Mouse (Mus musculus) hematopoietic stem cell, adult 5-6 weeks (primary cell): Measurements from ENCODE around the gene H2-M10.1. TPM values are rescaled to one million over a fixed set of nuclear protein-coding genes. Genes with fewer than 3 reads are reported as not detected.

Experiments used
- total RNA-seq: library from RNA; stranded (forward); fragments of 172-1452, 232-1000 nt; gene quantifications from 2 replicates; pipeline ENCODE4 v1.2.3, GENCODE M21; 2017

Gene H2-M10.1
- total RNA-seq, 1 experiment from 2014 or later, result not detected

Other genes starting within 250 kb of the H2-M10.1 start
- gene Gm19684, start 204.5 kb downstream of the H2-M10.1 start, total RNA-seq, result 0.56 TPM in 1 of 2 replicates, not detected in the other
- not detected in 2 replicates for gene Gm7030, start 196.7 kb downstream of the H2-M10.1 start, total RNA-seq
- not detected in 2 replicates for gene Gm8909, start 157.6 kb downstream of the H2-M10.1 start, total RNA-seq
- 0.75 and 1.1 TPM in 2 replicates for gene H2-T3, start 135.9 kb downstream of the H2-M10.1 start, total RNA-seq
- 32.9 and 39.8 TPM in 2 replicates for gene Rpp21, start 68.1 kb downstream of the H2-M10.1 start, total RNA-seq
- gene Trim39, start 53.9 kb downstream of the H2-M10.1 start, total RNA-seq, result 27.0 and 28.5 TPM in 2 replicates
- not detected in 2 replicates for gene H2-M10.2, start 39.7 kb downstream of the H2-M10.1 start, total RNA-seq
- not detected in 2 replicates for gene H2-M10.3, start 42.3 kb upstream of the H2-M10.1 start, total RNA-seq
- gene H2-M10.4, start 136.2 kb upstream of the H2-M10.1 start, total RNA-seq, result not detected in 2 replicates
- gene H2-M11, start 220.9 kb upstream of the H2-M10.1 start, total RNA-seq, result not detected in 2 replicates